Mouse (Mus musculus) liver, embryonic 12.5 days (tissue): ENCODE results near the gene Babam2. TPM values are rescaled to one million over a fixed set of nuclear protein-coding genes. Genes with fewer than 3 reads are reported as not detected.

ENCODE experiments used
- ATAC-seq: fragments of 200-750 bp; cut with Nextera tagmentation; 2 replicates; pipeline ENCODE4 v1.8.0; 2017; ENCODE audit warnings: moderate number of reproducible peaks, mild to moderate bottlenecking, moderate library complexity
- H3K27ac ChIP-seq: fragments of 300-500 bp; sonication (generic); 2 replicates; pipeline ENCODE4 v1.5.1; 2016; ENCODE audit warnings: mild to moderate bottlenecking
- H3K27me3 ChIP-seq: fragments of 300-500 bp; sonication (generic); replicated peaks from 2 replicates; pipeline ENCODE4 v1.6.1; 2016; ENCODE audit warnings: mild to moderate bottlenecking, moderate library complexity
- H3K36me3 ChIP-seq: fragments of 300-500 bp; sonication (generic); 2 replicates; pipeline ENCODE4 v1.6.1; 2016; ENCODE audit warnings: mild to moderate bottlenecking, moderate library complexity
- H3K4me1 ChIP-seq: fragments of 300-500 bp; sonication (generic); 2 replicates; pipeline ENCODE4 v1.6.1; 2016
- H3K4me2 ChIP-seq: fragments of 300-500 bp; sonication (generic); 2 replicates; pipeline ENCODE4 v1.6.1; 2016; ENCODE audit warnings: mild to moderate bottlenecking, moderate library complexity
- H3K4me3 ChIP-seq: fragments of 300-500 bp; sonication (generic); 2 replicates; pipeline ENCODE4 v1.5.1; 2016; ENCODE audit warnings: mild to moderate bottlenecking, moderate library complexity
- H3K9ac ChIP-seq: fragments of 300-500 bp; sonication (generic); 2 replicates; pipeline ENCODE4 v1.6.1; 2016; ENCODE audit warnings: mild to moderate bottlenecking, moderate library complexity
- H3K9me3 ChIP-seq: fragments of 300-500 bp; sonication (generic); replicated peaks from 2 replicates; pipeline ENCODE4 v1.6.1; 2016; ENCODE audit warnings: mild to moderate bottlenecking, moderate library complexity
- WGBS: fragments of 180-500 bp; shearing (Covaris S2); methylation state at CpG from one replicate; pipeline ENCODE4 v1.1.7; 2016; ENCODE audit not compliant: insufficient replicate concordance; 5-methylcytosine and 5-hydroxymethylcytosine counted together
- polyA plus RNA-seq: library from polyadenylated mRNA; unstranded; fragments of >200 nt; fragmentation: Nextera tagmentation; extraction: Ambion mirVana; gene quantifications from 2 replicates; pipeline ENCODE4 v1.2.1, GENCODE M21; 2016

Babam2 gene
- polyA plus RNA-seq, 1 experiment from 2014 or later = 41.3 TPM

DNA sequence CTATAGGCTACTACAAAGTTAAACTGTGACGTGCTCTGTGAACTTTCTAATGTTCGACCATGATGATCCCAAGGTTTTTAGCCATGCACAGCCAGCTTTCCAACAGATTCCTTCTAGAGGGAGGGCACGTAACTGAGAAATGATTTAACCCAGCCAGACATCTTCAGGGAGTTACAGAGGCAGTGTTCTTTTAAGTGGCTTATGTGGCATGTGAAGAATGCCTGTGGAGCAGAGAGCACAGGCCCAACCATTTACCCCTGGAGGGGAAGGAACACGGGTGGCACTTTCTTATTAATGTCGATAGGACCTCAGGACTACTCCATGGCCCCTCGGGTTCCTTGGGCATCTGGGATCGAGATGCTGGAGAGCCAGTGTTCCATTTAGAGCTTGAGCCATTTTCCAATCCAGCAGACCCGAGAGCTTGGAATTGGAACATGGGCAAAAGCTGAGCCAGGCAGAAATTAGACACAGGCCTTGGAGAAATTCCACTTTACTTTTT is 233.7 kb downstream of the Babam2 start:
- 72% methylated on average over 8 of the region's 8 CpGs for WGBS
- no peak overlapping the region for H3K27ac ChIP-seq
- H3K9me3 ChIP-seq = no peaks in the 10 kb centered on the region

DNA sequence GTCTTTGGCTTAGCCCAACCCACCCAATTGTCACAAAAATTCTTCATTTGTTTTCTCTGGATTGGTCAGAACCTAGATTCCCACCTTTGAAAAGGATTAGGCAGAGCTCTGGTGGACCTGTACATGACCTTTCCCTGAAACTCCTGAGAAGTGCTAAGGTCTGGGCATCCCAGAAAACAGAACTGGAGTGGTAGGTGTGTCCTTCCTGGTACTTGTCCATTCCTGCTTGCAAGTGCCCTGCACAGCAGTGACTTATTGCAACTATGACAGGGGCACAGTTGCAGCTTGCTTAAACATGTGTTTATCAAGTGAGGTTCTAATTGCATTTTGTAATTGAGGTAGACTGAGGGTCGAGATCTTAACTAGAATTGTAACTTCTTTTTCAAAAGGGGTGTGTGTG is 234.2 kb downstream of the Babam2 start:
- Histone ChIP-seq H3K4me1 (no peaks in the 10 kb centered on the region), H3K27ac (no peak overlapping the region), H3K27me3 (no peaks in the 10 kb centered on the region), H3K36me3 (no peaks in the 10 kb centered on the region), H3K9me3 (no peaks in the 10 kb centered on the region), H3K4me3 (no peak overlapping the region), H3K4me2 (no peak overlapping the region), H3K9ac (no peak overlapping the region)
- 73% methylated on average over 1 of the region's 1 CpGs for WGBS
- ATAC-seq = no peak

More for the DNA sequence above, 233.7 kb downstream of the Babam2 start:
- no peak for ATAC-seq
- Histone ChIP-seq H3K4me2 (no peak overlapping the region), H3K36me3 (no peaks in the 10 kb centered on the region), H3K4me1 (no peaks in the 10 kb centered on the region), H3K9ac (no peak overlapping the region), H3K27me3 (no peaks in the 10 kb centered on the region), H3K4me3 (no peak overlapping the region)

DNA sequence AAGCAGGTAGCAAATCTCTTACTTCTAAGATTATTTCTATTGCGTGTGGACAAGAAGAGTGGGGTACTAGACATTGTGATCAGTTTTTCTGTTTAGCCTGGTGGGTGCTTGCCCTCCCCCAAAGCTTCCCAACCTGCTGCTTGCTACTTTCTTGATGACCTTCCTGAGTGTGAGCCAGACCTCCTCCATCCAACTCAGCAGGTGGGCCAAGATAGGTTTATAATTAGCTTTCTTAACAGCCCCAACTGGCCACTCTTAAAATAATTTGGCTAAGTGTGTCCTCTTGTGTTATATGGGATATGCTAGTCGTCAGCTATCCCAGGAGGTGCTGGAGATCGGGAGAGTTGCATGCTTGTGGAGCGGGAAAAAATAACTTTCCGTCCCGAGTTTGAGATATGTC is 235.8 kb downstream of the Babam2 start:
- Histone ChIP-seq H3K36me3 (no peaks in the 10 kb centered on the region), H3K9ac (no peak overlapping the region)
- ATAC-seq = no peak

DNA sequence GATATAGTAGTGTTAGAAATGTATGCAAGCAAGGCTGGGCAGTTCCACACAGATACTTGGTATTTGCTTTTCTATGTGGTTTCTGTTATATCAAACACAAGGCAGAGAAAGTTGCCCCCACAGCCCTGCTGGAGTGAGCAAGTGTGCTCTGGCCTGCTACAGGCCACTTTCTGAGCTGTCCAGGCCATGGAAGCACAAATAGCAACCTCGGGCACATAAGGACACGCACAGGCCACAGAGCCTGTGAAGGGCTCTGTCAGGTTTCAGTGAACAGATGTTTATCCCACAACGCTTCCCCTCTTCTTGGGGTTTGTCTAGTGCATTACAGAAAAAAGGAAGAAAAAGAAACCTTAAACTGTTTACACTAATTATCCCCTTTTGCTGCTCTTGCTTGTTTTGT is 236.9 kb downstream of the Babam2 start:
- ATAC-seq = no peak
- Histone ChIP-seq H3K36me3 (no peaks in the 10 kb centered on the region), H3K27me3 (no peaks in the 10 kb centered on the region), H3K9ac (no peak overlapping the region), H3K4me2 (no peak overlapping the region), H3K4me1 (no peaks in the 10 kb centered on the region), H3K27ac (no peak overlapping the region), H3K9me3 (no peaks in the 10 kb centered on the region), H3K4me3 (no peak overlapping the region)
- WGBS = 52% methylated on average over 3 of the region's 3 CpGs

More for the DNA sequence above, 235.8 kb downstream of the Babam2 start:
- no peak overlapping the region for H3K4me2 ChIP-seq
- no peaks in the 10 kb centered on the region for H3K27me3 ChIP-seq
- no peaks in the 10 kb centered on the region for H3K4me1 ChIP-seq
- no peak overlapping the region for H3K27ac ChIP-seq
- 67% methylated on average over 6 of the region's 6 CpGs for WGBS
- H3K4me3 ChIP-seq = no peak overlapping the region
- H3K9me3 ChIP-seq = no peaks in the 10 kb centered on the region

DNA sequence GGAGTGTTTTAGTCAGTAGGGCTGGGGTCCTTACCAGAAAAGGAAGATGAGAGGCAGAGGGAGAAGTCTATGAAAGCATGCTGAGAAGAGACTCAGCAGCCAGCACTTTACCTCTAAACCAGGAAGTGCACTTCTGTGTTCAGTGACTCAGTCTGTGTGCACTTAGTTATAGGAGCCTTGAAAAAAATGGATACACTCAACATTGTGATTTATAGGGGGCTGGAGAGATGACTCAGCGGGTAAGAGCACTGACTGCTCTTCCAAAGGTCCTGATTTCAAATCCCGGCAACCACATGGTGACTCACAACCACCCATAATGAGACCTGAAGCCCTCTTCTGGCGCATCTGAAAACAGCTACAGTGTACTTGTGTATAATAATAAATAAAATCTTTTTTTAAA is 238.5 kb downstream of the Babam2 start:
- Histone ChIP-seq H3K36me3 (no peaks in the 10 kb centered on the region), H3K27me3 (no peaks in the 10 kb centered on the region), H3K4me3 (no peak overlapping the region), H3K4me2 (no peak overlapping the region), H3K4me1 (no peaks in the 10 kb centered on the region), H3K27ac (no peak overlapping the region), H3K9ac (no peak overlapping the region), H3K9me3 (no peaks in the 10 kb centered on the region)
- no peak for ATAC-seq
- 77% methylated on average over 3 of the region's 3 CpGs for WGBS

DNA sequence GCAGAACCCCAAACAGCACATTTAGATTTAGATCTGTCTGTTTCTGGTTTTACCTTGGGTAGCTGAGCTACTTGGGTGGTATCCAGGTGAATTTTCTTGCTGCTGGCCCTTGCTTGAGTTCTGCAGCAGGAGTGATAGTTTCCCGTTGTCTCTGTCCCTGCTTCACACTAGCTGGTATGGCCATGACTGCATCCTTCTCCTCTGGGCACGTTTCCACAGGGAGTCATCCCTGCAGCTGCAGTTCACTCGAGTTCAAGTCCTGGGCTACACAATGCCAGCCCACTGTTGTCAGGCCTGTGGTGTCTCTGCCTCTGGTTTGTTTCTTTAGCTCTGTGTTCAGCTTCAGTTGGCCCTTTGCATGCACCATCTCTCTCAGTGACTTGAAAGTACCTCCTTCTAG is 239.0 kb downstream of the Babam2 start:
- Histone ChIP-seq H3K9me3 (no peaks in the 10 kb centered on the region), H3K36me3 (no peaks in the 10 kb centered on the region), H3K27me3 (no peaks in the 10 kb centered on the region), H3K4me2 (no peak overlapping the region), H3K27ac (no peak overlapping the region), H3K4me3 (no peak overlapping the region), H3K4me1 (no peaks in the 10 kb centered on the region), H3K9ac (no peak overlapping the region)
- no peak for ATAC-seq
- WGBS = 58% methylated on average over 3 of the region's 3 CpGs

DNA sequence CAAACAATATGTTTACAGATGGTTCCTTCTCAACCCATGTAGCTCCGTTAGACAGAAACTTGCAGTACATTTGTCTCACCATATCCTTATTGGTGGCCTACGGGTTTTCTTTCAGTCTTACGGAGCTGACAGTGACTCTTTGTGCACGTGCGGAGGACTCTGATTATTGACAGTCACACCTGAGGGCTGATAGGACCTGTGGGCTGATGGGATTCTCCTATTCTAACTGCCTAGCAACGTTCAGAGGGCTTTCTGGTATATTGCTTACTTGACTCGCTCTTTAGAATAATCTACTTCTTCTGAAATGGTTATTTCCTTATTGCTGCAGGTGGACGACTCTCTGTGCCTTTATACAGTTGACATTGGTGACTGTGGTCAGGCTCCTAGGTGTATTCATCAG is 243.4 kb downstream of the Babam2 start:
- no peaks in the 10 kb centered on the region for H3K27me3 ChIP-seq
- no peaks in the 10 kb centered on the region for H3K4me1 ChIP-seq
- H3K36me3 ChIP-seq = no peaks in the 10 kb centered on the region
- H3K27ac ChIP-seq = no peak overlapping the region
- no peaks in the 10 kb centered on the region for H3K9me3 ChIP-seq
- 75% methylated on average over 8 of the region's 8 CpGs for WGBS
- H3K4me3 ChIP-seq = no peak overlapping the region
- ATAC-seq = no peak
- no peak overlapping the region for H3K4me2 ChIP-seq
- no peak overlapping the region for H3K9ac ChIP-seq

DNA sequence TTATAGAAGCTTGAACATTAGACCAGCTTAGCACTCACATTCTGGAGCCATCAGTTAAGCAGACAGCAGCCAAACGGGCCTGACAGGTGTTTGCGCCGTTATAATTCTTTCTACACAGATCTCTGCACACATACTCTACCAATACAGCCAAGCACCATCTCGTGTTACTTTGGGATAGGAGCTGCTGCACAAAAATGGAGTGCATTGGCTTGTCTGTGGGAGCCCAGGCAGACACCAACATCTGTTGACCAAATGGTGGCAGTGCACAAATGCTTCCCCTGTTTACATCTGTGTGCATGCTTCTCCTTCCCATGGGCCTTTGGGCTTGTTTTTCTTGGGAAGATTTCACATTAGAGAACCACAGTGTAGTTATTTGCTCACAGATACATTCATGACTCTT is 249.7 kb downstream of the Babam2 start:
- no peak for ATAC-seq
- Histone ChIP-seq H3K9ac (no peak overlapping the region), H3K4me2 (no peak overlapping the region), H3K36me3 (no peaks in the 10 kb centered on the region), H3K4me1 (no peaks in the 10 kb centered on the region), H3K4me3 (no peak overlapping the region), H3K27me3 (no peaks in the 10 kb centered on the region), H3K9me3 (no peaks in the 10 kb centered on the region), H3K27ac (no peak overlapping the region)
- 68% methylated on average over 4 of the region's 4 CpGs for WGBS

DNA sequence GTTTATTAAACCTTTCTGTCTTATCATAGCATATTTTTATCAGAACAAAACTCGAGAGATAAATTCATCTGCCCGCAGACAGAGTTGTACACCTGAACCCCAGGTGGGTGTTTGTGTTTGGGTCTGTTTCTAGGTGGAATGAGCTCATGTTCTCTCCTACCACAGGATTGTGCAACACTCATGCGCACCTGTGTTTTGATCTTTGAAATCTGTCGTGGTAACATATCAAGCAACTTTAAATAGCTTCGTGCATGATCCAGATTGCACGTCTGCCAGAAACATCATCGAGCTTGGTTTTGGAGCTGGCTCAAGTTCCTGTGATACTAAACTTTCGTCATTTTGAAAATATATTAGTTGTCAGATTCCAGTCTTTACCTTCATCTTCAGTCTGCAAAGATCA is 251.9 kb downstream of the Babam2 start:
- no peak overlapping the region for H3K4me2 ChIP-seq
- H3K9me3 ChIP-seq = no peaks in the 10 kb centered on the region
- no peaks in the 10 kb centered on the region for H3K27me3 ChIP-seq
- WGBS = 77% methylated on average over 8 of the region's 8 CpGs
- no peak overlapping the region for H3K4me3 ChIP-seq
- H3K36me3 ChIP-seq = no peaks in the 10 kb centered on the region
- H3K27ac ChIP-seq = no peak overlapping the region
- no peak overlapping the region for H3K9ac ChIP-seq
- no peak for ATAC-seq
- no peaks in the 10 kb centered on the region for H3K4me1 ChIP-seq

DNA sequence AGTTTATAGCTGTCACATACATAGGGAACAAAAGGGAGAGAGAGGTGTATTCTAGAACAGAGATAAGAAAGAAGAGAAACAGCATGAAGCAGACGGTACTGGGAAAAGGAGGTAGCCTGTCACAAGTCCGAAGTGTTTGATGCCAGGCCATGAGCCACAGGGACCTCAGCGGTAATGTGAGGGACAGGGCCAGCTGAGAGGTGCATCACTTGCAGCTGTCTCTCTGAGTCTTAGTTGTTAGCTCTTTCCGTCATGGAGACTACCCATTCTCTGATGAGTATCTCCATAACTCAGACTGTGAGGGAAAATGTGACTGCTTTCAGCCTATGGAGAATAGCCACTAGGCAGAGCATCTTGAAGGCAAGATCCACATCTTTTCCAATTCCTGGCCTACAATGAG is 253.0 kb downstream of the Babam2 start:
- H3K4me1 ChIP-seq = no peaks in the 10 kb centered on the region
- H3K27me3 ChIP-seq = no peaks in the 10 kb centered on the region
- no peaks in the 10 kb centered on the region for H3K36me3 ChIP-seq
- ATAC-seq = no peak
- H3K9me3 ChIP-seq = no peaks in the 10 kb centered on the region
- WGBS = 75% methylated on average over 4 of the region's 4 CpGs
- no peak overlapping the region for H3K4me2 ChIP-seq
- H3K4me3 ChIP-seq = no peak overlapping the region
- no peak overlapping the region for H3K9ac ChIP-seq
- H3K27ac ChIP-seq = no peak overlapping the region

DNA sequence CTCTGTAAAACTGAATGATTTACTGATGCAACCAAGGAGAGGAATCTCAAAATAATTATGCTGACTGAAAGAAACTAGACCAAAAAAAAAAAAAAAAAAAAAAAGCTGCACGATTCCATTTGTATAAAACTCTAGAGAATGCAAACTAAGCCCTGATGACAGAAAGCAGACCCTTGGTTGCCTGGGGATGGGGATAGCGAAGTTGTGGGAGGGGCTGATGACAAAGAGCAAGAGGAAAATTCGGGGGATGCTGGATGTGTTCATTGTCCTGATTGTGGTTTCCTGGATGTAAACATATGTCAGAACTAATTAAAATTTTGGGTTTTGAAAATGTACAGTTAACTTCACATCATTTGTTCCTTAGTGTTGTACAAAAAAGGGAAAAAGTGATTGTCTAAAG is 257.7 kb downstream of the Babam2 start:
- Histone ChIP-seq H3K27ac (no peak overlapping the region), H3K4me3 (no peak overlapping the region), H3K27me3 (no peaks in the 10 kb centered on the region), H3K9ac (no peak overlapping the region), H3K9me3 (no peaks in the 10 kb centered on the region), H3K4me1 (no peaks in the 10 kb centered on the region), H3K4me2 (no peak overlapping the region), H3K36me3 (no peaks in the 10 kb centered on the region)
- 60% methylated on average over 3 of the region's 3 CpGs for WGBS
- no peak for ATAC-seq

DNA sequence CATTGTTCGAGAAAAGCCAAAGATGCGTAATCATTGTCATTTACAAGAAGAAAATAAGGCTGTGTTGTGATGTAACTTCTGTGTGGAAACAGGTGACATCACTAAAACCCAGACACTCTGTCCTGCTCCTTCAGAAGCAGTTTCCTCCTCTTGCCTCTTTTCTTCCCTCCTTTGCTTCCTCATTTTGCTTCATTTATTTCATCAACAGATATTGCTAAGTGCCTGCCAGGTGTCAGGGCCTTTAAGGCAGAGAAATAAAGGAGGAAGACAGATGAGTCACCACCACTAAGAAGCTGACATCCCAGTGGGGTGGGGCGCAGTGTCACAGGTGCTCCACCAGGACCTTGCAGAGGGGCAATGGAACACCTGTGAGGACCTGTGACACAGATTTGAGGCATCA is 258.9 kb downstream of the Babam2 start:
- no peaks in the 10 kb centered on the region for H3K27me3 ChIP-seq
- H3K36me3 ChIP-seq = no peaks in the 10 kb centered on the region
- WGBS = 77% methylated on average over 3 of the region's 3 CpGs
- no peaks in the 10 kb centered on the region for H3K9me3 ChIP-seq
- H3K9ac ChIP-seq = no peak overlapping the region
- no peaks in the 10 kb centered on the region for H3K4me1 ChIP-seq
- no peak overlapping the region for H3K4me2 ChIP-seq
- ATAC-seq = no peak
- no peak overlapping the region for H3K27ac ChIP-seq
- no peak overlapping the region for H3K4me3 ChIP-seq

DNA sequence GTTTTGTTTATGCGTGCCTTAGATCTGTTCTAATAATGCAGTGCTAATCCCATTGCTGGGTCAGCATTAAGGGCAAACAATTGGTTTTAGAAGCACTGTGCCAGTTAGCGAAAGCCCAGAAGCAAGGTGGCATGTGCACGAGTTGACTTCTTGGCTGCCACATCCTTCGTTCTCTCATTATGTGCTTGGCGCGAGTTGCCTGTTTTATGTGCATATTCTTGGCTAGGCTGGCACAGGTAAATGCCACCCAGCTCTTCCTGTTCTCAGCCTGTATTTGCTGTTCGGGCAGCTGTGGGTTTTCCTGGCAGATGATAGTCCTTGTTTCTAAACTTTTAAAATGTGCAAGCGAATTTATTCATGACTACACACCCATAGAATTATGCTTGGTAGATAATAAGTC is 262.4 kb downstream of the Babam2 start:
- WGBS = 84% methylated on average over 8 of the region's 8 CpGs
- Histone ChIP-seq H3K27ac (no peak overlapping the region), H3K4me2 (no peak overlapping the region), H3K36me3 (no peaks in the 10 kb centered on the region), H3K27me3 (no peaks in the 10 kb centered on the region), H3K9me3 (no peaks in the 10 kb centered on the region), H3K4me1 (no peaks in the 10 kb centered on the region), H3K4me3 (no peak overlapping the region), H3K9ac (no peak overlapping the region)
- no peak for ATAC-seq
